Mouse (Mus musculus) left cerebral cortex, postnatal 14 days (tissue): ENCODE data around the gene Ank3. TPM values are rescaled to one million over a fixed set of nuclear protein-coding genes. Genes with fewer than 3 reads are reported as not detected.

Experiments used
- DNase-seq, 2 experiments: peaks; one replicate each; pipeline ENCODE4 v3.0.0; 2021 to 2022; ENCODE audit warnings: low spot score in 2 of 2, mixed read lengths in 1 of 2
- intact Hi-C: fragments of 180-260 bp; cut with DNase I; formaldehyde crosslinking; loops from one replicate; pipeline ENCODE4 v1.15.1; 2025
- total RNA-seq, 2 experiments: library from RNA; stranded (reverse); gene quantifications; 2 replicates each; pipeline ENCODE4 v1.2.3; 2021

Gene Ank3
- total RNA-seq, 2 experiments from 2014 or later = 533 to 540 TPM

- DNase-seq = no peak
- intact Hi-C loops = no loop called here
These were observed 547.7 kb downstream of the Ank3 start for GRCm38 (mm10) chr10:69946271-69946670.

- intact Hi-C loops = no loop called here
- no peak for DNase-seq
These were observed 548.5 kb downstream of the Ank3 start for GRCm38 (mm10) chr10:69947093-69947492.

GRCm38 (mm10) chr10:69950236-69950918 lies 551.8 kb downstream of the Ank3 start:
- no peak for DNase-seq
- intact Hi-C loops = no loop called here

- DNase-seq = no peak
- intact Hi-C loops = no loop called here
These were observed 552.3 kb downstream of the Ank3 start for GRCm38 (mm10) chr10:69950919-69951236.

- no peak for DNase-seq
- intact Hi-C loops = no loop called here
These were observed 552.9 kb downstream of the Ank3 start for GRCm38 (mm10) chr10:69951426-69951825.

GRCm38 (mm10) chr10:69952316-69952715 lies 553.7 kb downstream of the Ank3 start:
- intact Hi-C loops = no loop called here
- DNase-seq = no peak

GRCm38 (mm10) chr10:69954657-69955267 lies 556.2 kb downstream of the Ank3 start:
- intact Hi-C loops = no loop called here
- DNase-seq = no peak

GRCm38 (mm10) chr10:69962226-69962625 lies 563.7 kb downstream of the Ank3 start:
- intact Hi-C loops = loop anchor here (10.0 kb wide), 1 partner anchor 297 kb away; no protein-coding TSS in a partner anchor

GRCm38 (mm10) chr10:69962976-69963375 lies 564.4 kb downstream of the Ank3 start:
- no peak for DNase-seq
- intact Hi-C loops = loop anchor here (10.0 kb wide), 1 partner anchor 298 kb away; no protein-coding TSS in a partner anchor

More at GRCm38 (mm10) chr10:69962226-69962625, 563.7 kb downstream of the Ank3 start:
- DNase-seq = no peak

- intact Hi-C loops = loop anchor here (1.0 to 10.0 kb wide), 2 partner anchors 94 to 300 kb away; no protein-coding TSS in a partner anchor
- peak; percentile 74 for DNase-seq
These were observed 566.0 kb downstream of the Ank3 start for GRCm38 (mm10) chr10:69964611-69965010.

- intact Hi-C loops = loop anchor here (10.0 kb wide), 1 partner anchor 300 kb away; no protein-coding TSS in a partner anchor
- no peak for DNase-seq
These were observed 566.5 kb downstream of the Ank3 start for GRCm38 (mm10) chr10:69965085-69965484.

- intact Hi-C loops = loop anchor here (10.0 kb wide), 1 partner anchor 303 kb away; no protein-coding TSS in a partner anchor
- no peak for DNase-seq
These were observed 569.4 kb downstream of the Ank3 start for GRCm38 (mm10) chr10:69967994-69968393.

- intact Hi-C loops = loop anchor here (10.0 kb wide), 1 partner anchor 525 kb away; no protein-coding TSS in a partner anchor
- DNase-seq = no peak
These were observed 581.1 kb downstream of the Ank3 start for GRCm38 (mm10) chr10:69979636-69980035.

GRCm38 (mm10) chr10:69981386-69982097 lies 583.0 kb downstream of the Ank3 start:
- DNase-seq = no peak
- intact Hi-C loops = loop anchor here (10.0 kb wide), 1 partner anchor 527 kb away; no protein-coding TSS in a partner anchor

GRCm38 (mm10) chr10:69982701-69983100 lies 584.1 kb downstream of the Ank3 start:
- DNase-seq = no peak
- intact Hi-C loops = loop anchor here (10.0 kb wide), 1 partner anchor 528 kb away; no protein-coding TSS in a partner anchor

GRCm38 (mm10) chr10:69987496-69987895 lies 588.9 kb downstream of the Ank3 start:
- intact Hi-C loops = loop anchor here (10.0 kb wide), 1 partner anchor 533 kb away; no protein-coding TSS in a partner anchor
- DNase-seq = no peak

GRCm38 (mm10) chr10:69997082-69997481 lies 598.5 kb downstream of the Ank3 start:
- intact Hi-C loops = no loop called here
- DNase-seq = no peak

GRCm38 (mm10) chr10:70004058-70004457 lies 605.5 kb downstream of the Ank3 start:
- no peak for DNase-seq
- intact Hi-C loops = no loop called here

- intact Hi-C loops = no loop called here
- no peak for DNase-seq
These were observed 606.3 kb downstream of the Ank3 start for GRCm38 (mm10) chr10:70004831-70005230.

- no peak for DNase-seq
- intact Hi-C loops = no loop called here
These were observed 607.8 kb downstream of the Ank3 start for GRCm38 (mm10) chr10:70006380-70006779.
